Mouse (Mus musculus) heart, postnatal 4 days (tissue): ENCODE measurements around the gene Srgap2. TPM values are rescaled to one million over a fixed set of nuclear protein-coding genes. Genes with fewer than 3 reads are reported as not detected.

Experiments used
- DNase-seq: peaks from one replicate; pipeline ENCODE4 v3.0.0; 2021
- microRNA-seq, 2 experiments: library from miRNA; unstranded; fragments of <30 nt; microRNA quantifications; one replicate each; pipeline ENCODE4 v1.2.0; 2021 to 2022
- total RNA-seq, 2 experiments: library from RNA; stranded (reverse); gene quantifications; 2 replicates each; pipeline ENCODE4 v1.2.3; 2021

The Srgap2 gene
- total RNA-seq, 2 experiments from 2014 or later: 34.2 to 40.4 TPM

- DNase-seq: no peak
Observed at GRCm38 (mm10) chr1:131242956-131243355, 284.2 kb downstream of the Srgap2 start.

GRCm38 (mm10) chr1:131239576-131240193, 287.5 kb downstream of the Srgap2 start:
- DNase-seq: no peak

DNA sequence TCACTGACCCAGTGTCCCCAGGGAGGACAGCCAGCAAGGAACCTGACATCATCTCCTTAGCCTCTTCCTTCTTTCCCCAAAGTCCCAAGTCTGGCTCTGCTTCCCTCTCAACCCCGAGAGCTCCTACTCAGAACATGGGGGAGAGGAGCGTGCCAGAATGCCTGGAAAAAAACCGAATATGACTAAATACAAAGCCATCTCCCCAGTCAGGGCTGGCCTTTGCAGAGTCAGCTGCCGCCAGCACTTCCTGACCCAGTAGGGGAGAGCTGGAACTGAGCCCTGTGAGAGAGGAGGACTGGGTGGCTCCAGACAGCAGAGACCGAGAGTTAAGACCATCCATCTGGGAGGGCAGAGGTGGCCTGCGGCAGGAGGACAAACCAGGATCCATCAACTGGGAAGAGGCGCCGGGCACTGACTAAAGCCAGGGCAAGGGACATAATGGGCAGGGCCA, 288.2 kb downstream of the Srgap2 start:
- DNase-seq: peak; percentile 81

DNA sequence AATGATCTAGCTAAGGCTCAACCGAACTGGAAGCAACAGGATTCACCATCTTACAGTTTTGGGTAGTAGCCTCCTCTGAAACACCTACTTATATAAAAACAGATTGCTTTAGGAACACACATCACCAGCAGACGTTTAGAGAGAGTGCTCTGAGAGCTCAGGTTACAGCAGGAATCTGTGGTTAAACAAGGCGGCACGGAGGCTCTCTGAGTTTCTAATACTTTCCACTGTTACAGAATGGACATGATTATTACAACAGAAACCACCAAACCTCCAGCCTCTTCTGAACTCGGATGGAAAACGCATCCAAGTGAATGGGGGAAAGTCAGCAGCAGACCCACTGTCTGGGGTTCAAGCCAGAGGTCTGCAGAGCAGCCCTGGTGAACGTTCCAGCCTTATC, 291.1 kb downstream of the Srgap2 start:
- no peak for DNase-seq

Small RNA genes within 50 kb of the gene (microRNA-seq; reads per million reads assigned to microRNA genes)
- 0 reads per million in 2 experiments for gene Gm24273

Other genes with a start within 250 kb of the Srgap2 start
- 1 to 10 TPM; 2.9 to 3.0 TPM for gene Ikbke, start 247.7 kb downstream of the Srgap2 start, total RNA-seq
- 1 to 10 TPM; 1.2 to 1.8 TPM for gene Fam72a, start 551 bp upstream of the Srgap2 start, total RNA-seq
- gene Avpr1b, start 71.9 kb upstream of the Srgap2 start, total RNA-seq: not detected
- 1 to 10 TPM in 1 of 2 experiments, under 1 TPM in 1; 0.81 to 2.1 TPM for gene Ctse, start 111.0 kb upstream of the Srgap2 start, total RNA-seq
- 1 to 10 TPM; 2.6 to 3.6 TPM for gene Rab7b, start 161.3 kb upstream of the Srgap2 start, total RNA-seq
- under 1 TPM in 1 of 2 experiments, not detected in 1; 0.07 TPM for gene Slc26a9, start 216.7 kb upstream of the Srgap2 start, total RNA-seq